Mouse (Mus musculus) megakaryocyte, adult 5-6 weeks (primary cell): ENCODE results near the gene Frrs1. TPM values are rescaled to one million over a fixed set of nuclear protein-coding genes. Genes with fewer than 3 reads are reported as not detected.

Experiments
- ATAC-seq: 2 replicates; pipeline ENCODE4 v1.8.0; 2016; ENCODE audit warnings: mild to moderate bottlenecking, inconsistent platforms; ENCODE audit not compliant: poor library complexity, severe bottlenecking
- total RNA-seq, 2 experiments: library from RNA; stranded (forward) in 1 of 2; stranded (reverse) in 1 of 2; fragments of 153-499, 151-499 nt in 1 of 2; fragments of 221-1000, 200-1000 nt in 1 of 2; gene quantifications; 2 replicates each; pipeline versions ENCODE4 v1.2.3 to v1.2.4; 2015 to 2017

Gene Frrs1
- total RNA-seq, 2 experiments from 2014 or later: 38.4 to 54.9 TPM

DNA sequence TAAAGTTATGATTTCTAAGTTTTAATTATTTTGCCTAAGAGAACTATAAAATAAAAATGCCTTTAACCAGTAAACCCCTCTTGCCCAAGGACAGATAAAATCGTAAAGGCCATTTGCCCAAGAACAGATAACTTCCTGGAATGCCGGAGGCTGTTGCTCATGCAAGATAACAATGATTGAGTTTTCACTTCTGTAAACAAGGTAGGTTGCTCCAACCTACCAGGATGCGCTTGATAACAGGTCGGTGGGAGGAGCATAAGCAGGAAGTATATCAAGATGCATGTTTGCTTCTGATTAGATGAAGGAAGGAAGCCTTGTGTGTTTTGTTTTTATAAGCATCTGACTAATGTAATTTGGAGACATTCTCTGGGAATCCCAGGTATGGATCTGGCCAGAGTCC lies 13.2 kb upstream of the Frrs1 start:
- ATAC-seq: 0 out of 2 replicates have a peak, but pooled peaks have one; percentile 14

DNA sequence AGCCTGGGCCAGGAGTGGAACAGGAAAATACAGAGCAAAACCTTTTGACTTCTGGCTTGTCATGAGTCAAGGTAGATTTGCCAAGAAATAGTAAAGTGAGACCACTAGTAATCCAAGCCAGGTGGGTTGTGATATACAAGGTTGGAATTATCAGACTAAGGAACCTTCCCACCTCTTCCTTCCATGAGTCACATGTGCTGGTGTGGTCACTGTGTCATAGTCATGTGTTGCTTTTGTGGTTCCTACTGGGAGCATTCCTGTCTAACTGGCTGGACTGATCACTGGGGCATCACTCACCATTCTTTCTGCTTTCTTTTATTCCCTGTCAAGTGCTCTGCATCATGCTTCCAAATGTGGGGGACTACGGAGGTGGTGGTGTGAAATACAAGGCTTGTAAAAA lies 11.2 kb upstream of the Frrs1 start:
- ATAC-seq: no peak

DNA sequence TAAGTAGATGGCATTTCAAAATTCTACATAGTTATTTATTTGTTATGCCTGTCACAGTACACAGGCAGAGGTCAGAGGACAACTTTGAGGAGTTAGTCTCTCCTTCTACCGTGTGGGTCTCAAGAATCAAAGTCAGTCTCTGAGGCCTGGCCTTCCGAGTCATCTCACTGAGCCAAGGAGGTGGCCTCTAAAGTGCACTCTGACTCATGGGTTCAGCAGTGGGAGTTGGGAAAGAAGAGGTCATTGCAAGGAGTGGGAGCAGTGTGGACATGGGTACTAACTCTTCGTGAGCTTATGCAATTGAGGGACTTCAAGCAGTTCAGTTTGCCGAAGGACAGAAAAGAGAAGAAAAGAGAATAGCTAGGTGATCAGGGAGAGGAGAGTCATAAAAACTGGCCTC lies 10.3 kb upstream of the Frrs1 start:
- peak; percentile 34 for ATAC-seq

- no peak for ATAC-seq
These were observed 8.9 kb upstream of the Frrs1 start for GRCm38 (mm10) chr3:116850376-116850775.

DNA sequence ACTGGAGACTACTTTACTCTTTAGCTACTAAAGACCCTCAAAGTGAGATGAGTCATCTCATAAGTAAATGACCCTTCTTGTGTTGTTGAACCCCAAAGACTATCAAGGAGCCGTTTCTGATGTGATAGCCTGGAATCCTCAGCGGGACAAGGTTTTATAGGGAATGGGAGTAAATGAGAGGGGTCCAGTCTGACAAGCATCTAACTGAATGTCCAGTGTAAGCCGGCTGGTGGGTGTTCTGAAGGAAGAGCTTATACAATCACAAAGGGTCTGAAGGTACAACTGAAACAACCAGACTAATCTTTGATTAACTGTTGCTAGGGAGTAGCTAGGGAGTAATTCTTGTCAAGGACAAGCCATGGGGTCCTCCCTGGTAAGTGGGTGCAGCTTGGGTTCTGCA lies 6.8 kb upstream of the Frrs1 start:
- ATAC-seq: no peak

DNA sequence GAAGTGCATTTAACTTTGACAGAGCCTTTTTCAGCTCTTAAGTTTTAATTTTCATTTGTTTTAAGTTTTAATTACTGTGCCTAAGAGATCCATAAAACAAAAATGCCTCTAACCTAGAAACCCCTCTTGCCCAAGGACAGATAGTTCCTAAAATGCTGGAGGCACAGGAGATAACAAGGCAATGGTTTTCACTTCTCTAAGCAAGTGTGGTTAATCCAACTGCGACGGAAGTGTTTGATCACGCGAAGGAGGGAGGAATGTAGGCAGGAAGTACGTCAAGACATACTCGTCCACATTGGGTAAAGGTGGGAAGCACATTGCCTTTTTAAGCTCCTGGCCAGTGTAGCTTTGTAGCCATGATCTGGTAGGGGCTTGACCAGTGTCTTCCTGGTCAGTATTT lies 1.7 kb upstream of the Frrs1 start:
- ATAC-seq: peak; percentile 70

DNA sequence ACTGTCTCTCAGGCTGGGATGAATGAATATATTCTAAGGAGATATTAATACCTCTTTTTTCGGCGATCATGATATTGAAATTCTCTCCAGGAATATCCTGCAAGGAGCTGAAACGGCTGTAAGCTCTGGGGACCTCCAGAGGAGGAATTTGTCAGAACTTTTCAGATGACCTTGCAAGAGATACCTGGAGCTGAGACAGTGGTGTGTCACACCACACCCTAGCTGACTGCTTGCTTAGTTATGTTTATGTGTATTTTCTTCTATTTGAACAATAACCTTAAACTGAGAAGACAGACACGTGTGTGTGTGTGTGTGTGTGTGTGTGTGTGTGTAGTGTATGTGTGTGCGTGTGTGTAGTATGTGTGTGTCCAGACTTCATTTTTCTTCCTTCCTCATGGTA lies 488 bp downstream of the Frrs1 start:
- no peak for ATAC-seq

DNA sequence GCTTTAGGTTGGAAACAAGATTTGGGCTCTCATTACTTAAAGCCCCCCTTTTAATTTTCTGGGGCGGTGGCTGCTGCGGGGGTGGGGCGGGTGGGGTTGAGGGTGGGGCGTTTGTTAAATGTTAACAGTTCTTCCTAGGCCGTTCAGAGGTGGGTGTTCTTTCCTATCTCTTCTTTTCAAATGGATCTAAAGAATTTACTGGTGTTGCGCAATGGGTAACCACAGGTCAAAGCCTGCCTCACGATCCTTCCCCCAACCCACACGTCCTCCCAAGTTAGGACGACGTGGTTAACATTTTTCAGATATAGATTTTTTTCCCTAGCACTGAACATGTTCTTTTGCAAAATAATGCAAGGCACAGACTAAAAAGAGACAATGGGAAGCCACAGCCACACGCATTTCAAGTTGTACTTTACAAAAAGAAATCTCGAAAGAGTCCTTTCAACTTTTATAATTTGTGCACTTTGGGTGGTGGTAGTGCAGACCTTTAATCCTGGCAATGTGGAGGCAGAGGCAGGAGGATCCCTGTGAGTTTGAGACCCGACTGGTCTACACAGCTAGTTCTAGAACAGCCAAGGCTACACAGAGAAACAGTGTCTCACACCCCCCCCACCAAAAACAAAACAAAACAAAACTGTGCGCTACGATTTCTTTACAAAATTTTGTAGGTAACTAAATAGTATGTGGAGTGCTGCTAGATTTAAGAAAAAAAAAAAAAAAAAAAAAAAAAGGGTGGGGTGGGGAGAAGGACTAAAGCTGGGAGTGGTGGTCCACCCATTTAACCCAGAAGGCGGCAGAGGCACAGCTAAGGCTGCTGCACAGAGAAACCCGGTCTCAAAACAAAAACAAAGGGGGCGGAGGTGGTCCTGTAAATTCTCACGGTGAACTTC lies 1.3 kb downstream of the Frrs1 start:
- no peak for ATAC-seq

DNA sequence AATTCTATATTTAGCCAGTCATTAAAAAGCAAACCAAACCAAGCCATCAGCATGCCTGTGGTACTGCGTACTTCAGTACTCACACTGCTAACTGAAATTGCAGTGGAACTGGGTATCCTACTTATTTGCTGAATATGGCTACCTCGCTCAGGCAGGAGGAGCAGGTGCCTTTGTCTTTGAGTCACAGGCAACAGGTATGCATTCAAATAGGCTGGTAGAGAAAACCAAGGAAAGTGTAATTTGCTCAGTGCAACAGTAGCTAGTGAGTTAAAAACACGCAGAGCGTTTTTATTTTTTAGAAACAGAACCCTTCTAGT lies 1.9 kb downstream of the Frrs1 start:
- peak; percentile 5; the same call in 1 of the 2 replicates for ATAC-seq

- ATAC-seq: peak; percentile 69
These were observed 2.3 kb downstream of the Frrs1 start for GRCm38 (mm10) chr3:116861540-116862067.

DNA sequence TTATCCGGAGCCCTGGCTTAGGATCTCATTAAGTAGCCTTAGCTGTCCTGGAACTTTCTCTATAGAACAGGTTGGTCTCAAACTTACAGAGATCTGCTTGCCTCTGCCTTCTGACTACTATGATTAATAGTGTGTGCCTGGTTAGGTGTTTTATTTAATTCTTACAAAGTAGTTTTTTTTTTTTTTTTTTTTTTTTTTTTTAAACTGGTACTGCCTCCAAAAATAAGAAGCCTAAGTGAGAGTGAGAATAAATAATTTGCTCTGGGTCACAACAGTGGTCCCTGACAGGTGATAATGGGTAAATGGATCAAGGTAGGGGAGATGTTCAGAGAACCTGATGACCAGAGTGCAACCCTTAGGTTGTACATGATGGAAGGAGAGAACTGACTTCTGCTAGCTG lies 3.4 kb downstream of the Frrs1 start:
- ATAC-seq: no peak

DNA sequence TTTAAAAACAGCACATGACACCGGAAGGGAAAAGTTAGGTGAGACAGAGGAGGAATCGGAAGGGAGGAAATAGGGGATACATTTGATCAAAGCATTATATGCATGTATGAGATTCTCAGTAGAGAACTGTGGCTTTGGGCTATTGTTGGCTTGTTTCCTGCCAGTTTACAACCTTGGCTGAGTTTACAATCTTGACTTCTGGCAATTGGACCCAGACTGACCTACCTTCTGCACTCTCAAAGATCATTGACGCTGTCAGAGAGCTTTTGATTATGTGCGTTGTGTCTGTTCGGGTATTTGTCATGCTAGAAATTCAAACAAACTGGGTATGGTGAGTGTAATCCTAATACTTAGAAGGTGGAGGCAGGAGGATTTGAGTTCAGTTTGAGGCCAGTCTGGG lies 5.2 kb downstream of the Frrs1 start:
- no peak for ATAC-seq

DNA sequence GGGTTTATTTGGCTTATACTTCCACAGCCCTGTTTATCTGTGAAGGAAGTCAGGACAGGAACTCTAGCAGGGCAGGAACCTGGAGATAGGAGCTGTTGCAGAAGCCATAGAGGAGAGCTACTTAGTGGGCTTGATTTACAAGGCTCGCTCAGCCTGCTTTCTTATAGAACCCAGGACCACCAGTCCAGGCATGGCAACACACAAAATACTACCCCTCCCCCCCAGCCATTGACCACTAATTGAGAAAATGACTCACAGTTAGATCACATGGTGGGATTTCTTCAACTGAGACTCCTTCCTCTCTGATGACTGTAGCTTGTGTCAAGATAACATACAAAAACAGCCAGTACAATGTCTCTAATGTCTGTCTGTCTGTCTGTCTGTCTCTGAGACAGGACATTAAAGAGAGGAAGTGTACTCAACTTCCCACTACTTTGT lies 6.0 kb downstream of the Frrs1 start:
- ATAC-seq: peak; percentile 29

DNA sequence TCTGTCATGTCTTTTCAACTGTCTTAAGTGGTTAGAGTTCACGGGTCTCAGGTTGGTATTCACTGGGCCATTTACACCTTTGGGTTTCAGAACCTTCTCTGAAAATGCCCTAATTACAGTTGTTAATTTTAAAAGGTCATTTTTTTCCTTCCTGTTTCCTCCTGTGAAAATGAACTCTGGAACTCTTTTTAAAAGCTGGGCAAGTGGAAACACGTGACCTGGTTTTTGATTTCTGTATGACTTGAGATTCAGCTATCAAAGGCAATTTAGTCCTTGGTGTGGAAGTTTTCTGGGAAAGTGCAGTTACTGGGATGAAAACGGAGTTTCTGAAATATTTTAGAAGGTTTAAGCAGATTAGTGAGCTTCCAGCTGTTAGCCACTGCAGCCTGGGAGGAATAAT lies 11.1 kb downstream of the Frrs1 start:
- no peak for ATAC-seq

- no peak for ATAC-seq
These were observed 23.1 kb downstream of the Frrs1 start for GRCm38 (mm10) chr3:116882221-116882960.

- ATAC-seq: no peak
These were observed 25.7 kb downstream of the Frrs1 start for GRCm38 (mm10) chr3:116884941-116885340.

GRCm38 (mm10) chr3:116889358-116889757 lies 30.1 kb downstream of the Frrs1 start:
- ATAC-seq: no peak

DNA sequence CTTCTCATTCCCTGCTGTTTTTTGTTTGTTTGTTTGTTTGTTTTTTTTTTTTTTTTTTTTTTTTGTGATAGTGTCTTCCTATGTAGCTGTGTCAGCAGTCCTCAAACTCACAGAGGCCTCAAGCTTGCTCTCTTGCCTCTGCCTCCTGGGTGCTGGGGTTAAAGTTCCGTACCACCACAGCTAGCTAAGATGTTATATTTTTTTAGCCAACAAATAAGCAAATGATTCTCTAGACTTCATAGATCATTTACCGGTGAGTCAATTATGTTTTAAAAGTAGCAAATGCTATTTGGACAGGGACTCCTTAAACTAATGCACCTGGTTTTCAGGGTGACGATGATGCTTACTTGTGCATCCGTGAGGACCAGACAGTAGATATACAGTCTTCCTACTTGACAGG lies 31.3 kb downstream of the Frrs1 start:
- ATAC-seq: no peak

GRCm38 (mm10) chr3:116891436-116892205 lies 32.4 kb downstream of the Frrs1 start:
- ATAC-seq: no peak

- ATAC-seq: no peak
These were observed 32.9 kb downstream of the Frrs1 start for GRCm38 (mm10) chr3:116892206-116892563.

DNA sequence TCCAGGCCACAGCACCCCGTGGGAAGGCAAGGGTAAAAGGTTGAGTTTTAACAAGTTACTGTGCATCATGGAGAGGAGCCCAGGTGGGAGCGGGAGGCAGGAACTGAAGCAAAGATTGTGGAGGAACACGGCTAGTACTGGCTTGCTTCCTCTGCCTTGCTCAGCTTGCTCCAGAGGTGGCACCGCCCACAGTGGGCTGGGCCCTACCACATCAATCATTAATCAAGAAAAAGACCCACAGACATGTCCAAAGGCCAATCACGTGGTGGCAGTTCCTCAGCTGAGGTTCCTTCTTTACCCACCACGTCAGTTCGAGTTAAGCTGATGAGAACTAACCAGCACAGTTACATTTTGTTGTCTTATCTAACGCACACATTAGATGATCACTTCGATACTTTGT lies 33.6 kb downstream of the Frrs1 start:
- peak; percentile 78 for ATAC-seq
